Mouse (Mus musculus) forebrain, embryonic 14.5 days (tissue): ENCODE measurements around the gene Aldh1a2. TPM values are rescaled to one million over a fixed set of nuclear protein-coding genes. Genes with fewer than 3 reads are reported as not detected.

Source experiments
- ATAC-seq: fragments of 200-750 bp; cut with Nextera tagmentation; 2 replicates; pipeline ENCODE4 v1.8.0; 2017; ENCODE audit warnings: mild to moderate bottlenecking, moderate library complexity
- DNase-seq: peaks from one replicate; pipeline ENCODE4 v3.0.0-alpha.2; 2015; ENCODE audit warnings: low spot score
- H3K27ac ChIP-seq: fragments of 300-500 bp; sonication (generic); 2 replicates; pipeline ENCODE4 v1.5.1; 2014; ENCODE audit warnings: low read depth, mild to moderate bottlenecking, control low read depth, low read length, moderate library complexity
- H3K27me3 ChIP-seq: fragments of 300-500 bp; sonication (generic); replicated peaks from 2 replicates; pipeline ENCODE4 v1.6.1; 2014; ENCODE audit warnings: low read length, control low read depth, mixed read lengths; ENCODE audit not compliant: control insufficient read depth, insufficient read depth
- H3K36me3 ChIP-seq: fragments of 300-500 bp; sonication (generic); 2 replicates; pipeline ENCODE4 v1.6.1; 2014; ENCODE audit warnings: low read length, control low read depth; ENCODE audit not compliant: control insufficient read depth, insufficient read depth
- H3K4me1 ChIP-seq: fragments of 300-500 bp; sonication (generic); 2 replicates; pipeline ENCODE4 v1.6.1; 2014; ENCODE audit warnings: antibody characterized with exemption, low read length, control low read depth; ENCODE audit not compliant: control insufficient read depth, insufficient read depth
- H3K4me2 ChIP-seq: fragments of 300-500 bp; sonication (generic); 2 replicates; pipeline ENCODE4 v1.6.1; 2014; ENCODE audit warnings: mild to moderate bottlenecking, control low read depth, low read length
- H3K4me3 ChIP-seq: fragments of 300-500 bp; sonication (generic); 2 replicates; pipeline ENCODE4 v1.5.1; 2014; ENCODE audit warnings: low read depth, low read length, control low read depth
- H3K9ac ChIP-seq: fragments of 300-500 bp; sonication (generic); 2 replicates; pipeline ENCODE4 v1.6.1; 2014; ENCODE audit warnings: mild to moderate bottlenecking, low read length, control low read depth, moderate library complexity
- H3K9me3 ChIP-seq: fragments of 300-500 bp; sonication (generic); replicated peaks from 2 replicates; pipeline ENCODE4 v1.6.1; 2016; ENCODE audit warnings: low read length, control low read depth, mixed read lengths; ENCODE audit not compliant: control insufficient read depth
- WGBS: fragments of 180-500 bp; shearing (Covaris S2); extraction: QIAGEN DNeasy Blood & Tissue Kit; methylation state at CpG from one replicate; pipeline ENCODE4 v1.1.7; 2014; 5-methylcytosine and 5-hydroxymethylcytosine counted together
- polyA plus RNA-seq: library from polyadenylated mRNA; unstranded; fragments of >200 nt; fragmentation: Nextera tagmentation; extraction: Ambion mirVana; gene quantifications from 2 replicates; pipeline ENCODE4 v1.2.1, GENCODE M21; 2014

The Aldh1a2 gene
- polyA plus RNA-seq, 1 experiment from 2014 or later: 12.4 TPM

GRCm38 (mm10) chr9:71303594-71303993 is 88.0 kb downstream of the Aldh1a2 start:
- Histone ChIP-seq H3K27me3 (no peaks in the 10 kb centered on the region), H3K9ac (no peak overlapping the region), H3K36me3 (no peaks in the 10 kb centered on the region), H3K4me3 (no peak overlapping the region), H3K27ac (no peak overlapping the region), H3K9me3 (no peaks in the 10 kb centered on the region), H3K4me1 (no peaks in the 10 kb centered on the region), H3K4me2 (no peak overlapping the region)
- DNase-seq (no peak), ATAC-seq (no peak)
- 49% methylated on average over 2 of the region's 2 CpGs for WGBS

GRCm38 (mm10) chr9:71307106-71307789 is 91.7 kb downstream of the Aldh1a2 start:
- 81% methylated on average over 9 of the region's 9 CpGs for WGBS
- H3K9me3 ChIP-seq: no peaks in the 10 kb centered on the region
- H3K9ac ChIP-seq: no peak overlapping the region
- no peak overlapping the region for H3K4me3 ChIP-seq
- no peaks in the 10 kb centered on the region for H3K36me3 ChIP-seq
- H3K27ac ChIP-seq: no peak overlapping the region
- no peaks in the 10 kb centered on the region for H3K27me3 ChIP-seq
- ATAC-seq: no peak
- no peak overlapping the region for H3K4me2 ChIP-seq
- H3K4me1 ChIP-seq: no peaks in the 10 kb centered on the region
- DNase-seq: no peak

GRCm38 (mm10) chr9:71315960-71316359 is 100.4 kb downstream of the Aldh1a2 start:
- ATAC-seq: no peak
- H3K4me1 ChIP-seq: no peaks in the 10 kb centered on the region
- H3K27me3 ChIP-seq: no peaks in the 10 kb centered on the region
- no peaks in the 10 kb centered on the region for H3K9me3 ChIP-seq
- no peak overlapping the region for H3K9ac ChIP-seq
- H3K4me2 ChIP-seq: no peak overlapping the region
- no peak overlapping the region for H3K4me3 ChIP-seq
- DNase-seq: no peak
- H3K36me3 ChIP-seq: no peaks in the 10 kb centered on the region
- no peak overlapping the region for H3K27ac ChIP-seq
- WGBS: 89% methylated on average over 3 of the region's 3 CpGs

- H3K27me3 ChIP-seq: no peaks in the 10 kb centered on the region
- no peaks in the 10 kb centered on the region for H3K36me3 ChIP-seq
- no peak for ATAC-seq
- WGBS: 91% methylated on average over 11 of the region's 11 CpGs
- H3K9me3 ChIP-seq: no peaks in the 10 kb centered on the region
- H3K4me2 ChIP-seq: no peak overlapping the region
- H3K9ac ChIP-seq: no peak overlapping the region
- H3K27ac ChIP-seq: no peak overlapping the region
- no peaks in the 10 kb centered on the region for H3K4me1 ChIP-seq
- H3K4me3 ChIP-seq: no peak overlapping the region
- no peak for DNase-seq
These were observed 101.7 kb downstream of the Aldh1a2 start for GRCm38 (mm10) chr9:71317096-71317920.

- Histone ChIP-seq H3K9ac (no peak overlapping the region), H3K4me3 (no peak overlapping the region), H3K9me3 (no peaks in the 10 kb centered on the region), H3K36me3 (no peaks in the 10 kb centered on the region), H3K27me3 (no peaks in the 10 kb centered on the region), H3K4me1 (no peaks in the 10 kb centered on the region), H3K27ac (no peak overlapping the region), H3K4me2 (no peak overlapping the region)
- ATAC-seq (no peak), DNase-seq (no peak)
- 83% methylated on average over 3 of the region's 3 CpGs for WGBS
These were observed 102.3 kb downstream of the Aldh1a2 start for GRCm38 (mm10) chr9:71317921-71318241.

- DNase-seq (no peak), ATAC-seq (no peak)
- H3K9ac ChIP-seq: no peak overlapping the region
- H3K36me3 ChIP-seq: no peaks in the 10 kb centered on the region
- no peaks in the 10 kb centered on the region for H3K9me3 ChIP-seq
- H3K27me3 ChIP-seq: no peaks in the 10 kb centered on the region
- no peak overlapping the region for H3K4me3 ChIP-seq
- no peaks in the 10 kb centered on the region for H3K4me1 ChIP-seq
- H3K4me2 ChIP-seq: no peak overlapping the region
- WGBS: 96% methylated on average over 5 of the region's 5 CpGs
- no peak overlapping the region for H3K27ac ChIP-seq
These were observed 104.2 kb downstream of the Aldh1a2 start for GRCm38 (mm10) chr9:71319776-71320175.

- Histone ChIP-seq H3K4me3 (no peak overlapping the region), H3K9ac (no peak overlapping the region), H3K9me3 (no peaks in the 10 kb centered on the region), H3K27me3 (no peaks in the 10 kb centered on the region), H3K4me2 (no peak overlapping the region), H3K4me1 (no peaks in the 10 kb centered on the region), H3K36me3 (no peaks in the 10 kb centered on the region), H3K27ac (no peak overlapping the region)
- ATAC-seq (no peak), DNase-seq (peak; percentile 3)
- 49% methylated on average over 11 of the region's 11 CpGs for WGBS
These were observed 104.9 kb downstream of the Aldh1a2 start for GRCm38 (mm10) chr9:71320246-71321155.

- DNase-seq (no peak), ATAC-seq (no peak)
- Histone ChIP-seq H3K27me3 (no peaks in the 10 kb centered on the region), H3K9ac (no peak overlapping the region), H3K4me1 (no peaks in the 10 kb centered on the region), H3K4me3 (no peak overlapping the region), H3K9me3 (no peaks in the 10 kb centered on the region), H3K4me2 (no peak overlapping the region), H3K36me3 (no peaks in the 10 kb centered on the region), H3K27ac (no peak overlapping the region)
- WGBS: 83% methylated on average over 7 of the region's 7 CpGs
These were observed 105.8 kb downstream of the Aldh1a2 start for GRCm38 (mm10) chr9:71321436-71321835.
